Mouse (Mus musculus) hematopoietic stem cell, adult 5-6 weeks (primary cell): ENCODE data around the gene Fdxacb1. TPM values are rescaled to one million over a fixed set of nuclear protein-coding genes. Genes with fewer than 3 reads are reported as not detected.

Source experiments
- total RNA-seq: library from RNA; stranded (forward); fragments of 172-1452, 232-1000 nt; gene quantifications from 2 replicates; pipeline ENCODE4 v1.2.3, GENCODE M21; 2017

Gene Fdxacb1
- total RNA-seq, 1 experiment from 2014 or later, result 8.9 TPM

Other genes with a start within 250 kb of the Fdxacb1 start
- gene Pts, start 239.5 kb upstream of the Fdxacb1 start, total RNA-seq, result 91.9 and 128 TPM in 2 replicates
- gene Il18, start 213.4 kb upstream of the Fdxacb1 start, total RNA-seq, result 29.5 and 36.7 TPM in 2 replicates
- gene Bco2, start 213.1 kb upstream of the Fdxacb1 start, total RNA-seq, result 3.8 and 4.4 TPM in 2 replicates
- gene Tex12, start 206.9 kb upstream of the Fdxacb1 start, total RNA-seq, result not detected in 2 replicates
- 142 and 154 TPM in 2 replicates for gene Sdhd, start 164.4 kb upstream of the Fdxacb1 start, total RNA-seq
- 123 and 162 TPM in 2 replicates for gene Timm8b, start 164.3 kb upstream of the Fdxacb1 start, total RNA-seq
- 0.56 and 4.6 TPM in 2 replicates for gene Pih1d2, start 150.9 kb upstream of the Fdxacb1 start, total RNA-seq
- gene Nkapd1, start 150.8 kb upstream of the Fdxacb1 start, total RNA-seq, result 43.5 and 73.0 TPM in 2 replicates
- gene Dlat, start 108.5 kb upstream of the Fdxacb1 start, total RNA-seq, result 30.7 and 33.5 TPM in 2 replicates
- gene Dixdc1, start 28.7 kb upstream of the Fdxacb1 start, total RNA-seq, result 0.99 and 2.3 TPM in 2 replicates
- not detected in 2 replicates for gene 2310030G06Rik, start 21.7 kb upstream of the Fdxacb1 start, total RNA-seq
- 0.84 TPM in 1 of 2 replicates, not detected in the other for gene Cryab, start 16.9 kb upstream of the Fdxacb1 start, total RNA-seq
- gene Hspb2, start 15.9 kb upstream of the Fdxacb1 start, total RNA-seq, result not detected in 2 replicates
- 18.0 and 18.2 TPM in 2 replicates for gene Alg9, start 6.8 kb downstream of the Fdxacb1 start, total RNA-seq
- 22.5 and 37.0 TPM in 2 replicates for gene 1110032A03Rik, start 7.3 kb downstream of the Fdxacb1 start, total RNA-seq
- 38.7 and 40.3 TPM in 2 replicates for gene Ppp2r1b, start 77.1 kb downstream of the Fdxacb1 start, total RNA-seq
- 17.9 and 20.9 TPM in 2 replicates for gene Sik2, start 240.8 kb downstream of the Fdxacb1 start, total RNA-seq